Mouse (Mus musculus): ENCODE results near the gene Map7d1.

- TF ChIP-seq CTCF (IDR thresholded peaks at IDR 0.05; ENCODE audit: control insufficient read depth, insufficient read depth, low read length) (no peak), POLR2A (IDR thresholded peaks at IDR 0.05; ENCODE audit: borderline replicate concordance, control insufficient read depth, low read depth, low read length) (no peak)
Measured at GRCm38 (mm10) chr4:126194216-126194615, 61.9 kb downstream of the Map7d1 start.
